Mouse (Mus musculus) megakaryocyte, embryonic 14.5 days (primary cell): ENCODE data around the gene Mpnd. TPM values are rescaled to one million over a fixed set of nuclear protein-coding genes. Genes with fewer than 3 reads are reported as not detected.

Experiments used
- H3K27me3 ChIP-seq: replicated peaks from 2 replicates; pipeline ENCODE3; 2012; ENCODE audit warnings: inconsistent platforms
- H3K36me3 ChIP-seq: replicated peaks from 2 replicates; pipeline ENCODE3; 2012; ENCODE audit warnings: low read length, inconsistent platforms, mixed read lengths
- H3K4me1 ChIP-seq: 2 replicates; pipeline ENCODE4 v1.6.1; 2012; ENCODE audit warnings: inconsistent platforms
- H3K4me3 ChIP-seq: replicated peaks from 2 replicates; pipeline ENCODE3; 2012; ENCODE audit warnings: moderate library complexity, mild to moderate bottlenecking, inconsistent platforms
- H3K9me3 ChIP-seq: 2 replicates; pipeline ENCODE4 v1.6.1; 2012; ENCODE audit warnings: inconsistent platforms
- FLI1 ChIP-seq: IDR thresholded peaks from 2 replicates; pipeline ENCODE4 v1.6.1; 2012; ENCODE audit warnings: low read length, inconsistent platforms, mixed read lengths
- GATA1 ChIP-seq: IDR thresholded peaks from 3 replicates; pipeline ENCODE4 v1.6.1; 2012; ENCODE audit warnings: mixed read lengths, low read length, inconsistent platforms, borderline replicate concordance
- polyA plus RNA-seq: library from polyadenylated mRNA; stranded (reverse); fragments of >175 nt; gene quantifications from 2 replicates; pipeline ENCODE4 v1.2.3, GENCODE M21; 2012; ENCODE audit warnings: low replicate concordance; ENCODE audit not compliant: insufficient read depth

Gene Mpnd
- 4.4 and 22.7 TPM in 2 replicates for polyA plus RNA-seq

DNA sequence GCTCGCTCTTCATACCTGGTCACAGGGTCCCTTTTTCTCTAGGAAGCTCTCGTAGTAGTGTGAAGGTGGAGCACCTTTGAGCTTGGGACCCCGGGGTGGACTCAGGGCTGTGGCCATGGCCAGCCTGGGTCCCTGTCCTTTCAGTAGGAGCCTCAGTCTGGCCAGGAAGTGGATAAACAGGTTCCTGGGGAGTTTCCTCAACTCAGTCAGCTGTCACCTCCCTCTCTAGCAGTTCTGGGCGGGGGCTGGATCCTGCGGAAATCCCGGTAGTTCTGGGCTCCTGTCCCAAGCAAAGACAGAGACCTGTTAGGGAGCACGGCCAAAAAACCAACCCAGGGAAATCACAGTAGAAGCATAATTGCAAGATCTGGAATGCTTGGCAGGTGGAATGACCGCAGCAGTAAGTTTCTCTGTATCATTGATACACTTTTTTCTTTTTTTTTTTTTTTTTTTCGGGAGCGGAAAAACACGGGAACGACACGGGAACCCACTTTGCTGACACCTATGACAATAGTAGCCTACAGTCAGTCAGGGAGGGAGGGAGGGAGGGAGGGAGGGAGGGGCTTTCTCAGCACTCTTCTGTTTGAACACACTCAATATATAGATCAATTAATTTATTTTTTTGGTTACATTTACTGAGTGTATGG lies at the start of gene Mpnd, which contains the start of gene Stap2:
Gene Mpnd (plus strand): TSS at position 297 of the 647 bp plus-strand sequence.
Gene Stap2 (minus strand): TSS at position 170 of the 647 bp plus-strand sequence.
- Histone ChIP-seq H3K4me1 (peaks cover 45% of the 10 kb centered on the region), H3K4me3 (no peak within 1 kb of the TSS), H3K36me3 (no peaks in the 10 kb centered on the region), H3K27me3 (peaks cover 33% of the 10 kb centered on the region), H3K9me3 (peaks cover 14% of the 10 kb centered on the region)
- TF ChIP-seq FLI1 (no peak), GATA1 (no peak)

DNA sequence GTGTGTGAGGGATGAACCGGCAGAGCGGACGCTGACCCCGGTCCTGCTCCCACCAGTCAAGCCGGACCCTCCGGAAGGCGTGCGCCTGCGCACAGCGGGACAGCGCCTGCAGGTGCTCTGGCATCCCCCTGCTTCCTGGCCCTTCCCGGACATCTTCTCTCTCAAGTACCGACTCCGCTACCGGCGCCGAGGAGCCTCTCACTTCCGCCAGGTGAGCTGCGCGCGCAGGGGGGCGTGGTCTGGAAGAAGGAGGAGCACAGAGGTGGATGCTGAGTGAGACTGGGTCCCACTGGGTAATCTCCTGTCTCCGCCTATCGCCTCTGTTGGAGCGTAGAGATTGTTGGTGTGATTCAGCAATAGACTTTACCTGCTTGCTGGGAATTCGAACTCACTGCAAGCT lies 49.4 kb upstream of the Mpnd start:
- no peaks in the 10 kb centered on the region for H3K9me3 ChIP-seq
- peaks cover 86% of the 10 kb centered on the region for H3K4me1 ChIP-seq
- no peak for TF ChIP-seq FLI1
- TF ChIP-seq GATA1 = no peak
- peak overlapping the region; percentile 59 for H3K4me3 ChIP-seq
- H3K36me3 ChIP-seq = peaks cover 37% of the 10 kb centered on the region
- H3K27me3 ChIP-seq = no peaks in the 10 kb centered on the region

DNA sequence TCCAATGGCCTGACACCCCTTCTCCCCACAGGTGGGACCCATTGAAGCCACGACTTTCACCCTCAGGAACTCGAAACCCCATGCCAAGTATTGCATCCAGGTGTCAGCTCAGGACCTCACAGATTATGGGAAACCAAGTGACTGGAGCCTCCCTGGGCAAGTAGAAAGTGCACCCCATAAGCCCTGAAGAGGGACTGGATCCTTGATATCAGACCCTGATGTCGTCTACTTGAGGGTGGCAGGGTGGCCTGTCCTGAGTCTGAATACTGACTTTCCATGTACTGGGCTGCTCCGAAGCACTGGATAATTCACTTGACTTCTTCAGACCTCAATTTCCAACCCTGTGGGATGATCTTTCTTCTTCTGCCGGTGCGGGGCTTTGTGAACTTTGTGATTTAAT lies 48.9 kb upstream of the Mpnd start:
- peaks cover 86% of the 10 kb centered on the region for H3K4me1 ChIP-seq
- peaks cover 41% of the 10 kb centered on the region for H3K36me3 ChIP-seq
- peak overlapping the region; percentile 59 for H3K4me3 ChIP-seq

DNA sequence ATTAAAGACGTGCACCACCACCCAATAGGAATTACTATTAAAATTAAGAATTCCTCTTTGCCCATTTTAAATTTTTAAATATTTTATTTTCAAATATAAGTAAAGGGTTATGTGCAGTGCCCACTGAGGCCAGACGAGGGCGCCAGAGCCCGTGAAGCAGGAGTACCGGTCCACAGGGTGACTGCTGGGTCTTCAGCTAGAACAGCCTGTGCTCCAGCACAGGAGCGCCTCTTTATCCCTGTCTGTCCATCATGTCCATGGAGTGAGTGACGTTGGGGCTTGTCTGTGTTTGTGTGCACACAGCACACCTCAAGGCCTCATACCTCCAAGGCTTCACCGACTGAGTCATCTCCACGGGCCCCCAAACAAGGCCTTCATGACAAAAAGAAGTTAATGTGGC lies 48.3 kb upstream of the Mpnd start:
- Histone ChIP-seq H3K36me3 (peaks cover 47% of the 10 kb centered on the region), H3K9me3 (no peaks in the 10 kb centered on the region), H3K27me3 (no peaks in the 10 kb centered on the region), H3K4me1 (peaks cover 86% of the 10 kb centered on the region), H3K4me3 (peak overlapping the region; percentile 81)
- TF ChIP-seq GATA1 (no peak), FLI1 (no peak)

More for the DNA sequence above, 48.9 kb upstream of the Mpnd start:
- TF ChIP-seq FLI1 (no peak), GATA1 (no peak)
- H3K27me3 ChIP-seq = no peaks in the 10 kb centered on the region
- no peaks in the 10 kb centered on the region for H3K9me3 ChIP-seq

DNA sequence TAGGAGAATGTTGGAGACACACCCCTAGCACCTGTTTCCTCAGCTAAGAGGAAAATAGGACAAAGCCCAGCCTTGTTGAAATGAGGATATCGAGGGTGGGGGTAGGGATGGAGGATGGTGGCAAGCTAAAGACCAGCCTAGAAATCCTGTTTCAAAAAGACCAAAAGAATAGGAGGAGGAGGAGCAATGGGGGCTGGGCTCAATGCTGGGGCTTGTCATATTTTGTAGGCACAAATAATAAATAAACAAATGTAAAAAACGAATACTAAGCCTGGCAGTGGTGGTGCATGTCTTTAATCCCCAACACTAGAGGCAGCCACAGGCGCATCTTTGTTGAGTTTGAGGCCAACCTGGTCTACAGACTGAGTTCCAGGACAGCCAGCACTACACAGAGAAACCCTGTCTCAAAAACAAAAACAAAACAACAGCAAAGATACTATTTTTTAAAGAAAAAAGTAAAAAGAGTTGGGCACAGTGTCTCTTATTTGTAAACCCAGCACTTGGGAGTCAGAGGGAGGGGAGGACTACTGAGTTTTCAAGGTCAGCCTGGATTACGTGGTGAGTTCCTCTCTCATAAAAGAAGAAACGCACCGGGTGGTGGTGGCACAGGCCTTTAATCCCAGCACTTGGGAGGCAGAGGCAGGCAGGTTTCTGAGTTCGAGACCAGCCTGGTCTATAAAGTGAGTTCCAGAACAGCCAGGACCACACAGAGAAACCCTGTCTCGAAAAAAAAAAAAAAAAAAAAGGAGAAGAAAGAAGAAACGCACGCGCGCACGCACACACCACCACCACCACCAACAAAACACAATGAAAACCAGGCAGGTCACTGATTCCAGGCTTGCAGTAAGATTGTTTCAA lies 47.6 kb upstream of the Mpnd start:
- H3K4me3 ChIP-seq = peak overlapping the region; percentile 95
- TF ChIP-seq FLI1 (no peak), GATA1 (no peak)
- no peaks in the 10 kb centered on the region for H3K9me3 ChIP-seq
- H3K36me3 ChIP-seq = peaks cover 52% of the 10 kb centered on the region
- H3K4me1 ChIP-seq = peaks cover 83% of the 10 kb centered on the region
- no peaks in the 10 kb centered on the region for H3K27me3 ChIP-seq

DNA sequence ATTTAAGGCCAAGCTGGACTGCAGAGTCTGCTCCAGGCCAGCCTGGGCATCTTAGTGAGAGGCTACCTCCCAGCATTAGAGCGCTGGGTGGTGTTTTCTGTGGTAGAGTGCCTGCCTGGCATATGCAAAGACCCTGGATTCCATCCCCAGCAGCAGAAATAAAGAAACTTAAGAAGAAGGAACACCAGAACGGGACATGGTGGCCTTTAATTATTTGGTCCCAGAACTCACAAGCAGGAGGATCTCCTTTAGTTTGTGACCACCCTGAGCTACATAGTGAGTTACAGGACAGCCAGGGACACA lies 47.0 kb upstream of the Mpnd start:
- Histone ChIP-seq H3K4me1 (peaks cover 83% of the 10 kb centered on the region), H3K4me3 (peak overlapping the region; percentile 95), H3K36me3 (peaks cover 58% of the 10 kb centered on the region)

DNA sequence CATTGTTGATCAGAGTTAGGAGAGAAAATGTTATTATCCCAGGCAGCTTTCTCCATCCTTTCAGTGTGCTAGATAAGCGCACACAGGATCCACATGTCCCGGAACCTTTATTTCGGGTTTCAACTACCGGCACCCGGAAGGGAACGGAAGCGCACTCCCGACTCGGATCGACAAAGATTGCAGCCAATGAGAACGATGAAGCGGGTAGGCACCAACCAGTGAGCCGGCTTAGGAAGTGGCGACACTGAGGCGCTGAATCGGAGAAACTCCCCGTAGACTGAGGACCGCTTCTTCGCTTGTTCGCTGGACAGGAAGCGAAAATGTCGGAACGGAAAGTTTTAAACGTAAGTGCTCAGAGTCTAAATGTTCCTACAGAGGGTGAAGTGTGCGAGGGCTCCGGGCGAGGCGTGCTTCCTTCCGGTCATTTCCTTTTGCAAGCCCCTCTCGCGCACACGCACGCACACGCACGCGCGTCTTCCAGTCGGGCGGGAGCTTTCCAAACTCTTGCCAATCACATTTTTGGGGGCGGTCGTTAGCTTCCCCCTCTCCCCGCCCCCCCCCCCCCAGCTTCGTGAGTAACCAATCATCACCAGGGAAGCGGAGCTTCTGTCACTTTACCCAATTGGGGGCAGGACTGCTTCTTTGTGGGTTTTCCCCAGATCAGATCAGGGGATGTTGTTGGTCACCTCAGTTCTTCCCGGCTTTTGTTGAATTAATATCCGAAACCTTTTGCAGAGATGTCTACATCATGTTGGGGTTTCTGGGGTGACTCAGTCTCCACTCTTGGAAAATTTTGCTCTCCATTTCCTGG lies 46.4 kb upstream of the Mpnd start, which contains the start of gene Yju2:
Gene Yju2 (plus strand): TSS at position 182 of the 811 bp plus-strand sequence.
- H3K4me1 ChIP-seq = peaks cover 77% of the 10 kb centered on the region
- peaks cover 63% of the 10 kb centered on the region for H3K36me3 ChIP-seq
- peak; percentile 12; the same call in 2 of the 3 replicates for TF ChIP-seq GATA1
- peak; percentile 26; the same call in 1 of the 2 replicates for TF ChIP-seq FLI1
- no peaks in the 10 kb centered on the region for H3K27me3 ChIP-seq
- H3K9me3 ChIP-seq = no peaks in the 10 kb centered on the region
- peak within 1 kb of the TSS; percentile 95 for H3K4me3 ChIP-seq

More for the DNA sequence above, 47.0 kb upstream of the Mpnd start:
- no peak for TF ChIP-seq FLI1
- no peak for TF ChIP-seq GATA1
- no peaks in the 10 kb centered on the region for H3K27me3 ChIP-seq
- no peaks in the 10 kb centered on the region for H3K9me3 ChIP-seq

DNA sequence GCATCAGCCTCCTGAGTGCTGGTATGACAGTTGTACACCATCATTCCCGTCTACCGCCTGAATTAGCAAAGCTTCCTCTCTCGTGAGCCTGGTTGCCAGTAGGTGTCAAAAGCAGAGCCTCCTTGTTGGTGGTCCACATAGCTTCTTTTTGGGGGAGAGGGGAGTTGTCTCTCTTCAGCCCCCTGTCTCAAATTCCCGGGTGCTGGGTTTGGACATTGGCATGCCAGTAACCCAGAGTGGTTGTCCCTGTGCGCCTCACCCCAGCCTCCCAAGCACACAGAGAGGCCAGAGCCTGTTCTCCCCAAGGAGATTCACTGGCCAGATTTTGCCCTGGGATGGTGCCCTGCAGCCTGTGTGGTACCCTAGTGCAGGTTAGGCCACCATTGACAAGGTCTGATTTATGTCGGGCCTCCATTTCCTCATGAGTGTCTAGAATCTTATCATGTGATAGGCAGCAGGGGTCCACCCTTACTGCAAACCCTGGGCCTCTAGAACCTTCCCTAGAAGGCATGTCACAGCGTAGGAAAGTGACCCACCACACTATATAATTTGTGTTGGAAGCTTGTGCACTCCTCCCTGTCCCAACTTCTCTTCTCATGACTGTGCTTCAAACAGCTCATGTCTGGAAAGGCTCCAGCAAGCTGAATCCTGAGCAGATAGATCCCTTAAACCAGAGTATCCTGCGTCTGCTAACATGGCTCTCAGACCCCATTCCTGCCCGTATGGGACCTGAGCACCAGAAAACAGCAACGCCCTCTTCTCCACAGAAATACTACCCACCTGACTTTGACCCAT lies 45.4 kb upstream of the Mpnd start:
- Histone ChIP-seq H3K4me1 (peaks cover 75% of the 10 kb centered on the region), H3K27me3 (no peaks in the 10 kb centered on the region), H3K4me3 (peak overlapping the region; percentile 95), H3K36me3 (peaks cover 63% of the 10 kb centered on the region), H3K9me3 (no peaks in the 10 kb centered on the region)
- TF ChIP-seq FLI1 = no peak
- TF ChIP-seq GATA1 = no peak

DNA sequence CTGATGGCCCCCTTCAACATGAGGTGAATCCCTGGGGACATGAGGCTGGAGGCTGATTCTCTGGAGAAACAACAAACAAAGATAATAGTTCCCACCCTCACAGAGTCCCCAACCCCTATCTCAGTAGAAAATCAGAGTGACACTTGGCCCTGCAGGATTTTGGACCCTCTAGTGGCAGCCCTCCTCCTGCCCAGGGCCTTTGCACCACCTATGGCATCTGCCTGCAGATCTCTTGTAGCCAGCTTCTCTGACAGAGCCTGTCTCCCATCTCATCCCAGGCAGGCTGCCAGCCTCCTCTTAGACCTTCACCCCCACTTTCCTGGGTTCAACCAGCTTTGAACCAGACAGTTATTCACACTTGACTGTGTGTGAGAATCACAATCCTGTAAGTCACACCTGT lies 44.7 kb upstream of the Mpnd start:
- peaks cover 71% of the 10 kb centered on the region for H3K4me1 ChIP-seq
- H3K36me3 ChIP-seq = peaks cover 66% of the 10 kb centered on the region
- no peaks in the 10 kb centered on the region for H3K9me3 ChIP-seq
- TF ChIP-seq GATA1 = no peak
- TF ChIP-seq FLI1 = no peak
- no peaks in the 10 kb centered on the region for H3K27me3 ChIP-seq
- peak overlapping the region; percentile 24 for H3K4me3 ChIP-seq
